Mouse (Mus musculus): ENCODE data around the gene Grid2ip.
"Not testable (repeated sequence)": the region's sequence is repeated elsewhere in the genome, so short reads cannot be mapped to it uniquely, and the experiment has no call there.

- TF ChIP-seq POLR2A (IDR thresholded peaks at IDR 0.05; ENCODE audit: insufficient read depth, low read depth, low read length); CTCF (IDR thresholded peaks at IDR 0.05): not testable (repeated sequence)
Observed at GRCm38 (mm10) chr5:143394966-143395365, 37.8 kb downstream of the Grid2ip start.
